Mouse (Mus musculus): ENCODE results near the gene Ccl3. TPM values are rescaled to one million over a fixed set of nuclear protein-coding genes. Genes with fewer than 3 reads are reported as not detected.

The Ccl3 gene
- polyA plus RNA-seq, 1 experiment: 0.08 TPM

DNA sequence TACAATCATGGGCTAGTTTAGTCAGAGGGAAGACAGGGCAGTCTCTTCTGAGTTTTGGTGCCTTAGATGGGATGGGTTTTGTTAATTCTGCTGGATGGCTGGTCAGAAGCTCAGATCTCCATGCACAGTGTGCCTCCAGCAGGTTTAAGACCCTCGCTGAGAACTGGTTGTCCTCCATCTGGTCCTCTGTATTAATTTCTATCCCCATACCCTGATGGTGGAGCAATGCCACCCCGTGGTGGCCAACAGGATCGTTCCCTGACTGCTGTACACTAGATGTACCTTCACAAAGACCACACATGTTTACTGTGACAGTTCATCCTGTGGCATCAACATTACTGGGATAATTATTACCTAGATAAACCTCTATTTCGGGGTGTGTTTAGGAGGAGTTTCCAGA is 16.4 kb downstream of the Ccl3 start:
- Histone ChIP-seq H3K27me3 (ENCODE audit: control insufficient read depth) (no peaks in the 10 kb centered on the region), H3K4me1 (ENCODE audit: control insufficient read depth) (no peaks in the 10 kb centered on the region), H3K9me3 (ENCODE audit: control insufficient read depth, low read length) (no peaks in the 10 kb centered on the region), H3K36me3 (ENCODE audit: control insufficient read depth) (no peaks in the 10 kb centered on the region), H3K4me3 (replicated peaks) (no peak overlapping the region)
- TF ChIP-seq TAL1 (IDR thresholded peaks at IDR 0.05; ENCODE audit: low read length) (no peak), GATA1 (IDR thresholded peaks at IDR 0.05; ENCODE audit: low read length) (no peak)

DNA sequence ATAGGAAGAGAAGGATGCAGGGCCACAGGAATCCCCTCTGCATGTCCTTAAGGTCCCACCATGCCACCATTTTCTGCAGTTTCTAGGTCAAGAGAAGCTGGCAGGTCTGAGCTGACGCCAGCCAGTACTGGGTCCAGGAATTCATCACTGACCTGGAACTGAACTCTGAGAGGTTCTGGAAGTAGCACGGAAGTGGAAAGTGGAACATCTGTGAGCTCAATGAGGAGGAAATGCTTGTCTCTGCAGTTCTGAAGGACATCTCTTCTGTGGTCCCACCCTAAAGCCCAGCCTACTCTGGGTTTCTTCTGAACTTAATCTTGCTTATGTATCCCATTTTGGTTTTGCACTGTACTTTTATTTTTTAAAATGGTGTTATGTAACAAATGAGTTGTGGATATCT is 18.1 kb downstream of the Ccl3 start:
- Histone ChIP-seq H3K4me1 (ENCODE audit: control insufficient read depth) (no peaks in the 10 kb centered on the region), H3K27me3 (ENCODE audit: control insufficient read depth) (no peaks in the 10 kb centered on the region), H3K9me3 (ENCODE audit: control insufficient read depth, low read length) (no peaks in the 10 kb centered on the region), H3K36me3 (ENCODE audit: control insufficient read depth) (no peaks in the 10 kb centered on the region), H3K4me3 (replicated peaks) (no peak overlapping the region)
- TF ChIP-seq GATA1 (IDR thresholded peaks at IDR 0.05; ENCODE audit: low read length) (no peak), TAL1 (IDR thresholded peaks at IDR 0.05; ENCODE audit: low read length) (no peak)

DNA sequence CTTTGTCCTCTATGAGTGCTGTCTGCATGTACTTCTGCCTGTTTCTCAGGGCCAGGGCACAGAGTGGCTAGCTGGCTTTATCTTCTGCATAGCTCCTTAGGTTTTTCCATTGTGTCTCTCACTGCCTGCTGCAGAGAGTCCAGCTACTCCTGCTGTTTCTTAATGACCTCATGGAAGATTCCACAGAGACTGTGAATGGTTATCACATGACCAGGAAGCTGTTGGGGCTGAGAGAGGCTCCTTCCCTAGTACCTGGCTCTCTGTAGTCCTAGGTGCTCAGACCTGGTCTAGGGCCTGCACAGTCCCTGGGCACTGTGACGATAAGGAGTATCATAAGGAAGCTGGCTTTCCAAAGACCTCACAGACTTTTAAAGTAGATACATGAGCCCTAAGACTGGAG is 18.5 kb downstream of the Ccl3 start:
- Histone ChIP-seq H3K36me3 (ENCODE audit: control insufficient read depth) (no peaks in the 10 kb centered on the region), H3K9me3 (ENCODE audit: control insufficient read depth, low read length) (no peaks in the 10 kb centered on the region), H3K4me1 (ENCODE audit: control insufficient read depth) (no peaks in the 10 kb centered on the region), H3K27me3 (ENCODE audit: control insufficient read depth) (no peaks in the 10 kb centered on the region), H3K4me3 (replicated peaks) (no peak overlapping the region)
- TF ChIP-seq GATA1 (IDR thresholded peaks at IDR 0.05; ENCODE audit: low read length): no peak
- TF ChIP-seq TAL1 (IDR thresholded peaks at IDR 0.05; ENCODE audit: low read length): no peak

DNA sequence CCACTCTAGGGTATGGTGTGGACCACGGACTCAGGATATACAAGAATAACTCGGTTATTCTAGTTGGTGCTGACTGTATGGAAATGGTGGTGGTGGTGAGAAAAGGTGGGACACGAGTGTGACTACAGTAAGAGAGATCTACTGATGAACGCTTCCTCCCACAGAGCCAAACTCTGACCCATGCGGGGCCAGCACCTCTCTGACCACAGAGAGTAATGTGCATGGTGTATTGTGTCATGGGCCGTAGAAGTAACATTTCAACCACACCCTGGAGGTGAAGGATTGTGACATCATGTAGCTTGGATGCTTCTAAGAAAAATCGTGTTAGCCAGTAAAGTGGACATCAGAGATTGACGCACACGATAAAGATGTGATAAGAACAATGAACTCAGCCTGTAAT is 20.3 kb downstream of the Ccl3 start:
- H3K9me3 ChIP-seq (ENCODE audit: control insufficient read depth, low read length): no peaks in the 10 kb centered on the region
- TF ChIP-seq TAL1 (IDR thresholded peaks at IDR 0.05; ENCODE audit: low read length) (no peak), GATA1 (IDR thresholded peaks at IDR 0.05; ENCODE audit: low read length) (no peak)
- no peaks in the 10 kb centered on the region for H3K36me3 ChIP-seq (ENCODE audit: control insufficient read depth)
- no peaks in the 10 kb centered on the region for H3K27me3 ChIP-seq (ENCODE audit: control insufficient read depth)
- H3K4me1 ChIP-seq (ENCODE audit: control insufficient read depth): no peaks in the 10 kb centered on the region
- H3K4me3 ChIP-seq (replicated peaks): no peak overlapping the region

DNA sequence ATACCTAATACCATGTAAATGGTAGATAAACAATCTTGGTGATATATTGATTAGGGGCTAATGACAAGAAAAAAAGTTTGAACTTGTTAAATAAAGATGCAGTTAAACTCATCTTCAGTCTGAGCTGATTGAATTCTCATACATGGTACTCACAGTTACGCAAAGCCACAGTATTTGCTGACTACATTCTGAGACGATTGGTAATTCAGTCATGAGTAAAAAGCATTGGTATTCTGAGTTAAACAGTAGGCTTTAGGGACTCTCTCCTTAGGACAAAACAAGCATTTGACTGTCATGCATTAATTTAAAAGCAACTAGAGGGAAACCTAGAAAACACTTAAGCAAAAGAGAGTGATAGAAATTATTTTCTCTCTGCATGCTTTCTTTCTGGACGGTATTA is 25.6 kb downstream of the Ccl3 start:
- H3K27me3 ChIP-seq (ENCODE audit: control insufficient read depth): no peaks in the 10 kb centered on the region
- no peak for TF ChIP-seq TAL1 (IDR thresholded peaks at IDR 0.05; ENCODE audit: low read length)
- no peak for TF ChIP-seq GATA1 (IDR thresholded peaks at IDR 0.05; ENCODE audit: low read length)
- H3K4me1 ChIP-seq (ENCODE audit: control insufficient read depth): no peaks in the 10 kb centered on the region
- no peak overlapping the region for H3K4me3 ChIP-seq (replicated peaks)
- no peaks in the 10 kb centered on the region for H3K9me3 ChIP-seq (ENCODE audit: control insufficient read depth, low read length)
- H3K36me3 ChIP-seq (ENCODE audit: control insufficient read depth): no peaks in the 10 kb centered on the region

DNA sequence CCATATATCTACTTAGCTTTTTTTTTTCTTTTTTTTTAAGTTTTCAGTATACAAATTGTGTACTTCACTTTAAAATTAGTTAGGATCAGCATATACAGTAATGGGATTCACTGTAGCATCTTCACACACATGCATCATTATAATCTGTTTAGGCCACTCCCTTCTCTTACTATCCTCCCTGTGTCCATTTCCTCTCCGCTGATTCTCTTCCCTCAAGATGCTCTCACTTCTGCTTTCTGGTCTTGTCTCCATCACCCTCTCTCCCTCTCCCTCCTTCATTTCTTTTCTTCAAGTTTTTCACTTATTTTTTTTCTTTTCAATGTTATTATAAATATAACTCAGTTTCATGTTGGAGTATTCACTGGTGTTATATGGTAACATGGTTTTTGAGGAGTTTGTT is 30.1 kb downstream of the Ccl3 start:
- H3K9me3 ChIP-seq (ENCODE audit: control insufficient read depth, low read length): no peaks in the 10 kb centered on the region
- no peaks in the 10 kb centered on the region for H3K27me3 ChIP-seq (ENCODE audit: control insufficient read depth)
- H3K36me3 ChIP-seq (ENCODE audit: control insufficient read depth): no peaks in the 10 kb centered on the region
- no peaks in the 10 kb centered on the region for H3K4me1 ChIP-seq (ENCODE audit: control insufficient read depth)
- no peak for TF ChIP-seq TAL1 (IDR thresholded peaks at IDR 0.05; ENCODE audit: low read length)
- TF ChIP-seq GATA1 (IDR thresholded peaks at IDR 0.05; ENCODE audit: low read length): no peak
- H3K4me3 ChIP-seq (replicated peaks): no peak overlapping the region

DNA sequence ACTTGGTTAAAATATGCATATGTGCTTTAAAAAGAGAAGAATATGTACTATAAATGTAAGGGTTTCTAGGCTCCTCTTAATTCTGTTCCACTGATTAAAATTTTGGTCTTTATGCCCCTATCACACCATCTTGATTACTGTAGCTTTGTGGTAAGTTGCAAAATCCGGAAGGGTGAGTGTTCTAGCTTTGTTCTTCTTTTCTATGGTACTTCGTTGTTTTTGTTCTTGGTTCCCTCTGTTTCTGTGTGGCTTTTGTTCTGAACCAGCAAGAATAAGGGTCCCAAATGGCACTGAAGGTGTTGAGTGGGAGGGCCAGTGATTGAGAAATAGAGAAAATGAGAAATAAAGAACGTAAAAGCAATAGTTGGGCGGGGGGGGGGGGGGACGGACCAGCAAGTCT is 30.9 kb downstream of the Ccl3 start:
- H3K36me3 ChIP-seq (ENCODE audit: control insufficient read depth): no peaks in the 10 kb centered on the region
- TF ChIP-seq GATA1 (IDR thresholded peaks at IDR 0.05; ENCODE audit: low read length) (no peak), TAL1 (IDR thresholded peaks at IDR 0.05; ENCODE audit: low read length) (no peak)
- no peak overlapping the region for H3K4me3 ChIP-seq (replicated peaks)
- H3K27me3 ChIP-seq (ENCODE audit: control insufficient read depth): no peaks in the 10 kb centered on the region
- H3K4me1 ChIP-seq (ENCODE audit: control insufficient read depth): no peaks in the 10 kb centered on the region
- no peaks in the 10 kb centered on the region for H3K9me3 ChIP-seq (ENCODE audit: control insufficient read depth, low read length)

DNA sequence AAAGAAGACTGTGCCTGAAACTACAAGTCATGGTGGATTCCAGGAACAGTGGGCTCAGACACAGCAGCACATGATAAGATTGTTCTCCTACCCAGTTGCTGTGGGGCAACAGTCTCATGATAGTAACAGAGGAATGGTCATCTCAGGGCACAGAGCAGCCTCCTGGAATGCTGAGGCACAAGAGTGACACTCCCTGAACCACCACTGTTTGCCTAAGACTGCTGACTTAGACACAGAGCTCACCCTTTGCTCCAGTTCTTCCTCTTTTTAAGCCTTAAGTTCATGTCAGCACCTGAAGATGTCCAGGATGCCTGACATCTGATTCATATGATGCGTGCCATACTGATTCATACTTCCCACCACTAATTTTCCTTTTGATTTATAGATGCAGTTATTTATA is 32.6 kb downstream of the Ccl3 start:
- no peak overlapping the region for H3K4me3 ChIP-seq (replicated peaks)
- no peaks in the 10 kb centered on the region for H3K4me1 ChIP-seq (ENCODE audit: control insufficient read depth)
- no peaks in the 10 kb centered on the region for H3K27me3 ChIP-seq (ENCODE audit: control insufficient read depth)
- no peaks in the 10 kb centered on the region for H3K9me3 ChIP-seq (ENCODE audit: control insufficient read depth, low read length)
- TF ChIP-seq TAL1 (IDR thresholded peaks at IDR 0.05; ENCODE audit: low read length) (no peak), GATA1 (IDR thresholded peaks at IDR 0.05; ENCODE audit: low read length) (no peak)
- no peaks in the 10 kb centered on the region for H3K36me3 ChIP-seq (ENCODE audit: control insufficient read depth)

DNA sequence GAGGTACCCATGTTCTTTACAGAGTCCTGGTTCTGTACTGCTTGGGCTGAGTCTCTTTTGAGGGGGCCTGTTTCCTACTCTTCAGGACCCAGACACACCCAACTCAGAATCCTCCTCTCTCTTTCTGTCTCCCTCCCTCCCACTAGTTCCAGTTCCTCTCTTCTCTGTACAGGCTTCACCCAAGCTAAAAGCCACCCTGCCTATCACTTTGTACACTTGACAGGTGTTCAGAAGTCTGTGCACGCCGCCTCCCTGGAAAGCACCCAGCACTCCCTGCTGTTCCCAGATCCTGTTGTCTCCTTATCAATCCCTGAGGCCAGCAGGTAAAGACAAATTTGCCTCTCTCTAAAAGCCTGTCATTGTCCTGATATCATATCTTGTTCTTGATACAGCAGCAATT is 38.3 kb downstream of the Ccl3 start:
- Histone ChIP-seq H3K9me3 (ENCODE audit: control insufficient read depth, low read length) (no peaks in the 10 kb centered on the region), H3K4me1 (ENCODE audit: control insufficient read depth) (no peaks in the 10 kb centered on the region), H3K4me3 (replicated peaks) (no peak overlapping the region), H3K27me3 (ENCODE audit: control insufficient read depth) (no peaks in the 10 kb centered on the region), H3K36me3 (ENCODE audit: control insufficient read depth) (no peaks in the 10 kb centered on the region)
- TF ChIP-seq GATA1 (IDR thresholded peaks at IDR 0.05; ENCODE audit: low read length) (no peak), TAL1 (IDR thresholded peaks at IDR 0.05; ENCODE audit: low read length) (no peak)

DNA sequence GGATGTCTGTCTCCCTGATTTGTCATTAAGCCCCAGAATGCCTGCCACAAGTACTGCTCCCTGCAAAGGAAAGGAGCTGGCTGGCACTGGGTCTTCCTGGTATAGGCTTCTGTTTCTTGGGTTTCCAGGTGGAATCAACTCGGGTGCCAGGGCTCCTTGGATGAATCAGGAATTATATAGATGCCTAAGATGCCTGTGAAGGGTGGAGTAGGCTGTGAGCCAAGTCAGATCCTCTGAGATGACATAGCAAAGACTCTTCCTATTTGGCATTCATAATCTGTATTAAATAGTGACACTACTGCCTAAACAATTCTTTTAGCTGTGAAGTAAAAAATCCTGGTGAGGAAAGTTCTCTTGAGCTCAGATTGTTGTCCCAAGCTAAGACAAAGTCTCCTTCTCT is 42.8 kb downstream of the Ccl3 start:
- H3K36me3 ChIP-seq (ENCODE audit: control insufficient read depth): no peaks in the 10 kb centered on the region

More for the DNA sequence above, 42.8 kb downstream of the Ccl3 start:
- Histone ChIP-seq H3K9me3 (ENCODE audit: control insufficient read depth, low read length) (no peaks in the 10 kb centered on the region), H3K4me1 (ENCODE audit: control insufficient read depth) (no peaks in the 10 kb centered on the region), H3K27me3 (ENCODE audit: control insufficient read depth) (no peaks in the 10 kb centered on the region), H3K4me3 (replicated peaks) (no peak overlapping the region)
- TF ChIP-seq GATA1 (IDR thresholded peaks at IDR 0.05; ENCODE audit: low read length) (no peak), TAL1 (IDR thresholded peaks at IDR 0.05; ENCODE audit: low read length) (no peak)

All from erythroblast, embryonic 14.5 days (primary cell).